Mouse (Mus musculus) liver, embryonic 14.5 days (tissue): ENCODE results near the gene Ednra. TPM values are rescaled to one million over a fixed set of nuclear protein-coding genes. Genes with fewer than 3 reads are reported as not detected.

Source experiments
- ATAC-seq: fragments of 200-750 bp; cut with Nextera tagmentation; 2 replicates; pipeline ENCODE4 v1.8.0; 2017; ENCODE audit warnings: moderate number of reproducible peaks, mild to moderate bottlenecking, moderate library complexity; ENCODE audit not compliant: insufficient read depth
- DNase-seq, 3 experiments: peaks; one replicate each; pipeline ENCODE4 v3.0.0-alpha.2; 2012 to 2013; ENCODE audit warnings: low read depth in 3 of 3, low spot score in 3 of 3
- H3K27ac ChIP-seq: fragments of 300-500 bp; sonication (generic); 2 replicates; pipeline ENCODE4 v1.5.1; 2014; ENCODE audit warnings: moderate library complexity, mild to moderate bottlenecking, control low read depth, inconsistent platforms
- H3K27me3 ChIP-seq: fragments of 300-500 bp; sonication (generic); 2 replicates; pipeline ENCODE4 v1.6.1; 2014; ENCODE audit warnings: mild to moderate bottlenecking, low read length, moderate library complexity; ENCODE audit not compliant: control insufficient read depth, insufficient read depth
- H3K36me3 ChIP-seq: fragments of 300-500 bp; sonication (generic); replicated peaks from 2 replicates; pipeline ENCODE4 v1.6.1; 2014; ENCODE audit warnings: low read depth; ENCODE audit not compliant: control insufficient read depth, insufficient read depth
- H3K4me1 ChIP-seq, 2 experiments: fragments of 200-500 bp in 1 of 2; fragments of 300-500 bp in 1 of 2; sonication (generic) in 1 of 2; replicated peaks; 2 replicates each; pipeline ENCODE4 v1.6.1; 2012 to 2014; ENCODE audit warnings: antibody characterized with exemption in 1 of 2, inconsistent platforms in 1 of 2, low read length in 1 of 2; ENCODE audit not compliant: control insufficient read depth in 2 of 2, insufficient read depth in 2 of 2
- H3K4me2 ChIP-seq: fragments of 300-500 bp; sonication (generic); 2 replicates; pipeline ENCODE4 v1.6.1; 2014; ENCODE audit warnings: low read depth, mild to moderate bottlenecking, control low read depth, moderate library complexity
- H3K4me3 ChIP-seq, 2 experiments: fragments of 200-500 bp in 1 of 2; fragments of 300-500 bp in 1 of 2; sonication (generic) in 1 of 2; 2 replicates each; pipeline ENCODE4 v1.5.1; 2012 to 2014; ENCODE audit warnings: low read depth in 2 of 2, low read length in 2 of 2, mild to moderate bottlenecking in 2 of 2, control low read depth in 1 of 2, inconsistent platforms in 1 of 2, moderate library complexity in 1 of 2; ENCODE audit not compliant: insufficient read depth in 1 of 2
- H3K9ac ChIP-seq: fragments of 300-500 bp; sonication (generic); replicated peaks from 2 replicates; pipeline ENCODE4 v1.6.1; 2014; ENCODE audit warnings: mild to moderate bottlenecking, control low read depth, moderate library complexity
- H3K9me3 ChIP-seq: fragments of 300-500 bp; sonication (generic); 2 replicates; pipeline ENCODE4 v1.6.1; 2016; ENCODE audit warnings: low read length, mixed read lengths; ENCODE audit not compliant: control insufficient read depth
- CTCF ChIP-seq: IDR thresholded peaks from 2 replicates; pipeline ENCODE4 v1.5.1; 2016; ENCODE audit warnings: antibody characterized with exemption, low read depth, control low read depth
- EP300 ChIP-seq: IDR thresholded peaks from 2 replicates; pipeline ENCODE4 v1.6.1; 2016; ENCODE audit warnings: antibody characterized with exemption, low read depth
- WGBS: fragments of 180-500 bp; shearing (Covaris S2); extraction: QIAGEN DNeasy Blood & Tissue Kit; methylation state at CpG from one replicate; pipeline ENCODE4 v1.1.7; 2014; ENCODE audit not compliant: insufficient replicate concordance; 5-methylcytosine and 5-hydroxymethylcytosine counted together
- polyA plus RNA-seq, 2 experiments: library from polyadenylated mRNA; depleted of rRNA in 1 of 2; stranded (reverse) in 1 of 2; unstranded in 1 of 2; fragments of >200 nt; fragmentation: Nextera tagmentation in 1 of 2; extraction: Ambion mirVana in 1 of 2; gene quantifications; 2 replicates each; pipeline versions ENCODE4 v1.2.1 to v1.2.3; 2012 to 2014

Ednra gene
- polyA plus RNA-seq, 2 experiments: 2.1 to 2.8 TPM

- no peak for ATAC-seq
- Histone ChIP-seq H3K4me3 (no peak overlapping the region), H3K27ac (no peak overlapping the region), H3K4me1 (no peaks in the 10 kb centered on the region), H3K4me2 (no peak overlapping the region), H3K36me3 (no peaks in the 10 kb centered on the region), H3K9me3 (no peaks in the 10 kb centered on the region), H3K9ac (no peak overlapping the region), H3K27me3 (no peaks in the 10 kb centered on the region)
- 64% methylated on average over 5 of the region's 5 CpGs for WGBS
- TF ChIP-seq EP300: no peak
- TF ChIP-seq CTCF: no peak
- no peak for DNase-seq
Observed at GRCm38 (mm10) chr8:77667916-77668315, 56.3 kb downstream of the Ednra start.

- no peaks in the 10 kb centered on the region for H3K4me1 ChIP-seq
- H3K4me2 ChIP-seq: no peak overlapping the region
- H3K9ac ChIP-seq: no peak overlapping the region
- no peak for DNase-seq
- H3K4me3 ChIP-seq: no peak overlapping the region
- TF ChIP-seq CTCF: no peak
- no peak for TF ChIP-seq EP300
- H3K27ac ChIP-seq: no peak overlapping the region
- H3K36me3 ChIP-seq: no peaks in the 10 kb centered on the region
- H3K27me3 ChIP-seq: no peaks in the 10 kb centered on the region
- WGBS: 75% methylated on average over 13 of the region's 13 CpGs
- no peaks in the 10 kb centered on the region for H3K9me3 ChIP-seq
- no peak for ATAC-seq
Observed at GRCm38 (mm10) chr8:77664901-77665300, 59.4 kb downstream of the Ednra start.

- no peak for ATAC-seq
- Histone ChIP-seq H3K9ac (no peak overlapping the region), H3K4me2 (no peak overlapping the region), H3K4me3 (no peak overlapping the region), H3K4me1 (no peaks in the 10 kb centered on the region), H3K27me3 (no peaks in the 10 kb centered on the region), H3K27ac (no peak overlapping the region), H3K9me3 (no peaks in the 10 kb centered on the region), H3K36me3 (no peaks in the 10 kb centered on the region)
- TF ChIP-seq CTCF (no peak), EP300 (no peak)
- no peak for DNase-seq
- WGBS: 57% methylated on average over 4 of the region's 4 CpGs
Observed at GRCm38 (mm10) chr8:77659534-77660080, 64.7 kb downstream of the Ednra start.

- H3K27ac ChIP-seq: no peak overlapping the region
- H3K9me3 ChIP-seq: no peaks in the 10 kb centered on the region
- H3K4me1 ChIP-seq: no peaks in the 10 kb centered on the region
- ATAC-seq (no peak), DNase-seq (no peak)
- H3K36me3 ChIP-seq: no peaks in the 10 kb centered on the region
- H3K4me2 ChIP-seq: no peak overlapping the region
- H3K9ac ChIP-seq: no peak overlapping the region
- no peak for TF ChIP-seq CTCF
- H3K4me3 ChIP-seq: no peak overlapping the region
- WGBS: 51% methylated on average over 3 of the region's 3 CpGs
- no peaks in the 10 kb centered on the region for H3K27me3 ChIP-seq
Observed at GRCm38 (mm10) chr8:77658356-77658755, 65.9 kb downstream of the Ednra start.

- Histone ChIP-seq H3K9me3 (no peaks in the 10 kb centered on the region), H3K9ac (no peak overlapping the region), H3K36me3 (no peaks in the 10 kb centered on the region), H3K27ac (no peak overlapping the region), H3K27me3 (no peaks in the 10 kb centered on the region), H3K4me1 (no peaks in the 10 kb centered on the region), H3K4me2 (no peak overlapping the region), H3K4me3 (no peak overlapping the region)
- no peak for DNase-seq
- 46% methylated on average over 1 of the region's 1 CpGs for WGBS
- no peak for TF ChIP-seq EP300
- TF ChIP-seq CTCF: no peak
- ATAC-seq: no peak
Observed at GRCm38 (mm10) chr8:77650646-77651190, 73.5 kb downstream of the Ednra start.
